Mouse (Mus musculus): ENCODE data around the gene H2-M2.
"Not testable (repeated sequence)": the region's sequence is repeated elsewhere in the genome, so short reads cannot be mapped to it uniquely, and the experiment has no call there.

H2-M2 gene

GRCm38 (mm10) chr17:37483452-37483851, at the start of gene H2-M2:
H2-M2 (minus strand) TSS chr17:37483552.
- CTCF ChIA-PET: no interaction called here
- POLR2A ChIA-PET: interaction anchor here in 1 of 4 experiments (0.6 kb wide), 1 partner anchor 66 kb away, joined by 5 read pairs; no protein-coding TSS in a partner anchor

GRCm38 (mm10) chr17:37525427-37525826, 42.1 kb upstream of the H2-M2 start:
- CTCF ChIA-PET, POLR2A ChIA-PET: not testable (repeated sequence)

- POLR2A ChIA-PET, CTCF ChIA-PET: not testable (repeated sequence)
Measured at GRCm38 (mm10) chr17:37524612-37525011, 41.3 kb upstream of the H2-M2 start.

GRCm38 (mm10) chr17:37507730-37508129, 24.4 kb upstream of the H2-M2 start, which contains the start of gene Olfr111:
Olfr111 (plus strand) TSS chr17:37508030.
- ChIA-PET POLR2A (no interaction called here), CTCF (no interaction called here)

- ChIA-PET CTCF (interaction anchor here in 1 of 4 experiments (0.6 kb wide), 1 partner anchor 593 kb away, joined by 3 read pairs; no protein-coding TSS in a partner anchor), POLR2A (no interaction called here)
Measured at GRCm38 (mm10) chr17:37491930-37492518, 8.7 kb upstream of the H2-M2 start, which contains the start of gene Olfr110. Olfr110 (plus strand) TSS chr17:37492468.

- POLR2A ChIA-PET: no interaction called here
Measured at GRCm38 (mm10) chr17:37458616-37459015, 24.7 kb downstream of the H2-M2 start, which contains the start of gene Olfr109. Olfr109 (plus strand) TSS chr17:37458916.

GRCm38 (mm10) chr17:37445180-37445579, 38.2 kb downstream of the H2-M2 start, which contains the start of gene Olfr108:
Olfr108 (plus strand) TSS chr17:37445480.
- ChIA-PET POLR2A (no interaction called here), CTCF (no interaction called here)

More at GRCm38 (mm10) chr17:37458616-37459015, 24.7 kb downstream of the H2-M2 start, which contains the start of gene Olfr109:
- CTCF ChIA-PET: no interaction called here

All from embryonic stem cell, embryonic (primary cell).